19 mouse cellular contexts compared by ENCODE assay signal in the genomic region with DNA sequence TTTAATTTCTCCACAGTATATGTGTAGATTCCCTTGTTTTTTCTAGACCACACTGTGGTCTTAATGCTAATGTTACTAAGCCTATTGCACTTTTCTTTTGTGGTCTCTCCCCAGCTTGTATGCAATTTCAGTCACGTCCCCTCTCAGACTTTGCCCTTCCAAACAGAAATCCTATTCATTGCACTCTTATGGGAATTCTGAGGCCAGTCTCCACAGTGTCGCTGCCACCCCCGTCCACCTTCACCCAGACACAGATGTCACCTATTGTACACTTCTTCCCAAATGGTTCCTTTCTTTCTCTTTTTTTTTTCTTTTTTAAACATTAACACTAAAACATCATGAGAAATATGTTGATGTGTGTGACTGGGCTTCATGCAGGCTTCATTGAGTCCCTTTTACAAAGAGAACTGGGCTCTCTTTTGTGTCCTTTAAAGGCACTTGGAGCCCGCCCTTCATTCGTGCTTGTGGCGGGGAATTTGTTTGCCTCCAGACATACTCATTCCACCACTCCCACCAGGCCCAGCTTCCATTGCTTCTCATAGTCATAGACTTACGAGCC. TPM values are rescaled to one million over a fixed set of nuclear protein-coding genes. Genes with fewer than 3 reads are reported as not detected.
A peak's percentile ranks its signal among the peaks of the same experiment; 100 is the strongest.
DNase-seq lines count a peak whose midpoint lies in the region; ATAC-seq lines count a peak whose summit lies in the region.
"Had no signal": no experiment of that assay in that cellular context is flagged by ENCODE, and none has a peak within 500 bp of the region (broad histone marks: within the 10 kb centered on the region; RNA-seq: fewer than 3 reads in every experiment).

No protein-coding gene starts in this region.

- H3K4me1 ChIP-seq in forebrain, embryonic 10.5 days, result peaks cover 43% of the 10 kb centered on the region
- H3K4me1 ChIP-seq in hindbrain, embryonic 11.5 days (replicated peaks; ENCODE audit: control insufficient read depth, insufficient read depth, low read length), result no peaks in the 10 kb centered on the region
- H3K4me1 ChIP-seq in midbrain, embryonic 12.5 days, result peaks cover 28% of the 10 kb centered on the region
- H3K4me1 ChIP-seq: embryonic facial prominence, embryonic 13.5 days; limb, embryonic 12.5 days had no signal

- H3K36me3 ChIP-seq in forebrain, embryonic 10.5 days (replicated peaks), result no peaks in the 10 kb centered on the region
- no peaks in the 10 kb centered on the region for H3K36me3 ChIP-seq in hindbrain, embryonic 11.5 days (ENCODE audit: control insufficient read depth, insufficient read depth, low read length)
- H3K36me3 ChIP-seq in midbrain, embryonic 12.5 days, result no peaks in the 10 kb centered on the region
- H3K36me3 ChIP-seq: embryonic facial prominence, embryonic 13.5 days; limb, embryonic 12.5 days had no signal

- H3K9ac ChIP-seq in hindbrain, embryonic 11.5 days (ENCODE audit: low read depth, low read length), result no peak overlapping the region
- H3K9ac ChIP-seq in midbrain, embryonic 12.5 days (replicated peaks), result no peak overlapping the region
- H3K9ac ChIP-seq: embryonic facial prominence, embryonic 13.5 days; limb, embryonic 12.5 days had no signal

- 26% methylated on average over 7 of the region's 7 CpGs for WGBS in forebrain, embryonic 10.5 days
- WGBS in hindbrain, embryonic 11.5 days, result 23% methylated on average over 7 of the region's 7 CpGs
- WGBS in midbrain, embryonic 12.5 days, result 11% methylated on average over 7 of the region's 7 CpGs

- H3K27me3 ChIP-seq in forebrain, embryonic 10.5 days (ENCODE audit: poor library complexity, severe bottlenecking), result no peaks in the 10 kb centered on the region
- H3K27me3 ChIP-seq in hindbrain, embryonic 11.5 days (ENCODE audit: control insufficient read depth, insufficient read depth, low read length), result no peaks in the 10 kb centered on the region
- no peaks in the 10 kb centered on the region for H3K27me3 ChIP-seq in midbrain, embryonic 12.5 days
- H3K27me3 ChIP-seq: CH12.LX had no signal

- H3K27ac ChIP-seq in forebrain, embryonic 10.5 days, result peak overlapping the region; percentile 85
- peak overlapping the region; percentile 61 for H3K27ac ChIP-seq in hindbrain, embryonic 11.5 days (ENCODE audit: low read depth, low read length)
- H3K27ac ChIP-seq in midbrain, embryonic 12.5 days (replicated peaks), result peak overlapping the region; percentile 80
- H3K27ac ChIP-seq: embryonic facial prominence, embryonic 13.5 days; layer of hippocampus, adult 2 months; left cerebral cortex, adult 2 months; limb, embryonic 12.5 days had no signal

- no peak overlapping the region for H3K4me2 ChIP-seq in hindbrain, embryonic 11.5 days (replicated peaks; ENCODE audit: low read depth, low read length)
- 0 out of 2 replicates have a peak overlapping the region, but pooled peaks have one; percentile 1 for H3K4me2 ChIP-seq in midbrain, embryonic 12.5 days (replicated peaks)
- H3K4me2 ChIP-seq: embryonic facial prominence, embryonic 13.5 days; limb, embryonic 12.5 days had no signal

- H3K4me3 ChIP-seq in forebrain, embryonic 10.5 days, result no peak overlapping the region
- H3K4me3 ChIP-seq in hindbrain, embryonic 11.5 days (ENCODE audit: low read depth, low read length), result no peak overlapping the region
- H3K4me3 ChIP-seq in midbrain, embryonic 12.5 days, result no peak overlapping the region
- H3K4me3 ChIP-seq: embryonic facial prominence, embryonic 13.5 days; layer of hippocampus, adult 2 months; left cerebral cortex, adult 2 months; limb, embryonic 12.5 days had no signal

- no peaks in the 10 kb centered on the region for H3K9me3 ChIP-seq in forebrain, embryonic 10.5 days
- H3K9me3 ChIP-seq in hindbrain, embryonic 11.5 days (ENCODE audit: control insufficient read depth, low read length), result no peaks in the 10 kb centered on the region
- no peaks in the 10 kb centered on the region for H3K9me3 ChIP-seq in midbrain, embryonic 12.5 days
- H3K9me3 ChIP-seq: embryonic facial prominence, embryonic 13.5 days; limb, embryonic 12.5 days had no signal

- DNase-seq in embryo, embryonic 10.5 days (ENCODE audit: low spot score), result peak; percentile 66
- DNase-seq in forebrain, embryonic 10.5 days (ENCODE audit: extremely low spot score, low spot score), result no peak
- peak; percentile 63 for DNase-seq in hindbrain, embryonic 11.5 days (ENCODE audit: low spot score)
- DNase-seq in left cerebral cortex, postnatal 36 days (ENCODE audit: low spot score in 2 of 2), result no peak
- DNase-seq in kidney, postnatal 14 days, result no peak
- DNase-seq in B cell, adult 2 months, result no peak
- DNase-seq: adrenal gland, postnatal 10 days; cerebellum, adult 9-10 months; gastrocnemius, postnatal 14 days; kidney, adult 8-10 months; lung, postnatal 14 days; thymus, postnatal 36 days had no signal

- ATAC-seq in hindbrain, embryonic 11.5 days (ENCODE audit: low FRiP score), result peak; percentile 84
- ATAC-seq in midbrain, embryonic 12.5 days (ENCODE audit: low FRiP score, low read depth), result peak; percentile 90

- intact Hi-C loops in left cerebral cortex, postnatal 36 days (cut with DNase I), result no loop called here

RNA-seq across cellular contexts. Expression of a gene that starts 6.5 kb away (rescaled TPM):
- polyA plus RNA-seq in forebrain, embryonic 10.5 days (2016; fragmentation: Nextera tagmentation; extraction: Ambion mirVana), result 2.9 and 3.8 TPM in 2 replicates
- 4.0 and 5.0 TPM in 2 replicates for polyA plus RNA-seq in hindbrain, embryonic 11.5 days (2014; fragmentation: Nextera tagmentation; extraction: Ambion mirVana)
- 14.3 and 19.4 TPM in 2 replicates for polyA plus RNA-seq in midbrain, embryonic 12.5 days (2016; fragmentation: Nextera tagmentation; extraction: Ambion mirVana)
- total RNA-seq in left cerebral cortex, postnatal 36 days (2021), result 1 to 10 TPM; 1.5 to 1.8 TPM
- total RNA-seq: CH12.LX had no signal
- polyA plus RNA-seq: heart, embryonic 14.5 days had no signal

Comparison
In these comparisons a context has a peak if more than half of its experiments do, and no peak if none do; other contexts are left out.
1. DNase-seq: peak in embryo, embryonic 10.5 days (single experiment) and hindbrain, embryonic 11.5 days (single experiment); none in forebrain, embryonic 10.5 days (single experiment), left cerebral cortex, postnatal 36 days (0 of 2), kidney, postnatal 14 days (single experiment) and B cell, adult 2 months (0 of 2).
2. Peak in every context shown above with its lines, with median percentiles within 50 percentile points of each other: H3K27ac ChIP-seq.